Mouse (Mus musculus) olfactory bulb, adult 2 months (tissue): ENCODE data around the gene Cfap52.

ENCODE experiments used
- CTCF ChIP-seq: fragments of 200-500 bp; IDR thresholded peaks from 2 replicates; pipeline ENCODE4 v1.5.1; 2012; ENCODE audit warnings: low read depth, mild to moderate bottlenecking, low read length, moderate library complexity; ENCODE audit not compliant: insufficient read depth
- POLR2A ChIP-seq: fragments of 200-500 bp; IDR thresholded peaks from 2 replicates; pipeline ENCODE4 v1.6.1; 2012; ENCODE audit warnings: mild to moderate bottlenecking, low read depth, low read length, moderate library complexity; ENCODE audit not compliant: insufficient read depth

- TF ChIP-seq CTCF: no peak
- no peak for TF ChIP-seq POLR2A
Observed at GRCm38 (mm10) chr11:67953604-67954003, 11.8 kb downstream of the Cfap52 start.
